Mouse (Mus musculus) layer of hippocampus, postnatal 10 days (tissue): ENCODE measurements around the gene Hsf3. TPM values are rescaled to one million over a fixed set of nuclear protein-coding genes. Genes with fewer than 3 reads are reported as not detected.
"Not testable (repeated sequence)": the region's sequence is repeated elsewhere in the genome, so short reads cannot be mapped to it uniquely, and the experiment has no call there.

Source experiments
- DNase-seq, 2 experiments: peaks; one replicate each; pipeline ENCODE4 v3.0.0; 2021; ENCODE audit warnings: low spot score in 2 of 2
- long read RNA-seq: library from polyadenylated mRNA; stranded (forward); transcript quantifications from one replicate; pipeline ENCODE4 v2.0.0, GENCODE M21; 2023
- total RNA-seq, 2 experiments: library from RNA; stranded (reverse); gene quantifications; 2 replicates each; pipeline ENCODE4 v1.2.3; 2021

The Hsf3 gene
- total RNA-seq = not detected
- long read RNA-seq = 0 reads

DNA sequence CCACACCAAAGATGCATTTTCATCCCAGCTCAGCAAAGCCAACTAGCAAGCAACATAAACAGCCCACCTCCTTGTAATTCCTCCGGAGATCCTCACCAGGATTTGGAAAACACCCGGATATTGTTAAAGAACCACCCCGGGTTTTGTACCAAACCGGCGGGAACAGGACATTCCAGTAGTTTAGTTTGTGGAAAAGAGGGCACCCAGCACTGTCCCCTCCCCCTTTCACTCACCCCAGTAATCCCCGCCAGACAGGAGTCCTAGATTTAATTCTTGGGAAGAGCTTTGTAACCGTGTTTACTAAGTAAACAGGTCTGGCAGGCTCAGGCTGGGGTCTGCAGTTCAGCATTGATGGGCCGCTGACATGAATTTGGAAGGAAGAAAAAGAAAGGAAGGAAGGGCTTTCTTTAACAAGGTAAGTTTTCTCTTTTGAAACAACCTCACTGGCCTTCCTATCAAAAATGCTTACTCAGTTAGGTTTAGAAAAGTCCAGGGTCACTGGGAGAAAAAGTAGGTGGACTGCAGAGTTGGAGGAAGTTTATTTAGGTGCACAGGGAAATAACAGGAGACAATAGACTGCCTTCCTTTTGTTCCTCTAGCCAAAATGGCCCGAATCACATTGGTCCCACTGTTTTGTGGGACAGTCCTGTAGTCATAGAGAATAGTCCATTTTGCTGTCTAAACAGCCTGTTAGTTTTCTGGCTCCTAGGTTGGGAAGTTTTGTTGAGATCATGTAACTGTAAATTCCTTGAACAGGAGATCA lies at the start of gene Hsf3:
Gene Hsf3, minus strand, starts transcription at position 94 of the 763 bp plus-strand sequence.
- peak in 1 of 2 experiments; percentile 2 for DNase-seq

GRCm38 (mm10) chrX:96501580-96501979 lies 45.5 kb upstream of the Hsf3 start:
- peak in 1 of 2 experiments; percentile 2 for DNase-seq

- DNase-seq = no peak
Measured at GRCm38 (mm10) chrX:96455149-96455548, 945 bp downstream of the Hsf3 start, which contains the start of gene Heph. Gene Heph, plus strand, starts transcription at chrX:96455359.

GRCm38 (mm10) chrX:96419383-96419782 lies 36.7 kb downstream of the Hsf3 start:
- DNase-seq = no peak

DNA sequence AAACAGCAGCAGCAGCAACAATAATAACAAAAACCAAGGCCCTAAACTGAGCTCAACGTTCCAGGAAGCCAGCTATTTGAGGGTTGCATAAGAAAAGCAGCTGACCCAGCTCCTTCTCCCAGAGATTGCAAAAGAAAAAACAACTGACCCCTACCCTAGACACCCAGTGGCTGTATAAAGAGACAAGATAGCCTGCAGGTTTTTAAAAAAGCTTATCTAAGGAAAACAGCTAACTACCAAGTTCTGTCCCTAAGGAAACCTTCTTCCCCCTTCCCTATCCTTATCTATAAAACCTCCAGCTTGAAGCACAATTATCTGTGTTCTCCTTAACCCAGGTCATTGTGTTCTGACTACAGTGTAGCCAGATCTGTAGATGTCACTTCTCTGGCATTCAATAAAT lies 38.4 kb downstream of the Hsf3 start:
- no peak for DNase-seq

DNA sequence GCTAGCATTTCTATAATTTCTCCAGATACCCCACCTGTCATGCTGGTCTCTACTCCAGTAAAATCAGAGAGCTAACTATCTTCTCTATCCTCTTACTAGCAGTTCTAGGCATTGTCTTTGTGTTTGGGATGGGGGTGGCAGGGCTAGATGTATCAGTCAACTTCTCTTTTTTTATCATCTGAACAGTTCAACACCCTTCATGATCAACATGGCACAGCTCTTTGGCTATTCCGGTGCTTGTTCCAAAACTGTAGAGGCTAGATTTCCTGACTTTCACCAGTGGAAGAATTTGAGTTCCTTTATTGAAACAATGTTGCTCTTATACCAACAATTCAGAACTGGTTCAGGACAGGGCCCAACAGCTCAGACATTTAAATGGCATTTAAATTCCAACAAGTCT lies 39.1 kb downstream of the Hsf3 start:
- no peak for DNase-seq

GRCm38 (mm10) chrX:96415351-96415750 lies 40.7 kb downstream of the Hsf3 start:
- not testable (repeated sequence) for DNase-seq

- no peak for DNase-seq
Measured at GRCm38 (mm10) chrX:96339108-96339507, 117.0 kb downstream of the Hsf3 start.

- peak in 1 of 2 experiments; percentile 10 for DNase-seq
Measured at GRCm38 (mm10) chrX:96329764-96330163, 126.3 kb downstream of the Hsf3 start.

- DNase-seq = no peak
Measured at GRCm38 (mm10) chrX:96293338-96293737, 162.8 kb downstream of the Hsf3 start, which contains the start of gene Vsig4. Gene Vsig4, minus strand, starts transcription at chrX:96293438.

- DNase-seq = no peak
Measured at GRCm38 (mm10) chrX:96256509-96256908, 199.6 kb downstream of the Hsf3 start.

Other genes starting within 250 kb of the Hsf3 start
- gene Vsig4, start 162.9 kb downstream of the Hsf3 start, total RNA-seq = not detected
- gene Heph, start 935 bp downstream of the Hsf3 start, total RNA-seq = 1 to 10 TPM; 2.5 to 2.9 TPM